Mouse (Mus musculus): ENCODE measurements at regions not wholly inside any gene's neighbourhood (a gene's known extent, or its start where the extent isn't known, plus 50 kb on each side); places are given as distances from the start of the nearest gene placed in this dataset.

DNA sequence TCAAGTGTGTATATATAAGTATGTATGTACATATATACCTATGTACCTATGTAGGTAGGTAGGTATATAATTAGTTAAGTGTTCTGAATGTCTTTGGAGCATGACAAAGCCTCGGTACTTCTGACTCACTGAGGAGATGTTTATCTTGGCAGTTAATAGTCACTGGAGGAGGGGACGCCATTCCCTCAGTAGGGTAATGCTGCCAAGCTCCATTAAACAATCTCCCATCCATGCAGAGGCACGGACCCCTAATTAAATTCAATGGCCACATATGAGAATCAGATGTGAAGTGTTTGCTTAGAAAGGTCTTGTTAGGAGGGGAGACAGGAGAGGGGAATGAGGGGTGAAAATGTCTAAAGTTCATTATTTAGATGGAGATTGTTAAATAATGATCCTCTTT lies 99.3 kb downstream of the Fasl start:
- DNase-seq (ENCODE audit: low spot score), result peak; percentile 88
- no peaks in the 10 kb centered on the region for H3K36me3 ChIP-seq (ENCODE audit: insufficient read depth, low read length)
- TF ChIP-seq CTCF (IDR thresholded peaks at IDR 0.05; ENCODE audit: low read depth), result no peak
- no peak overlapping the region for H3K27ac ChIP-seq
- no peaks in the 10 kb centered on the region for H3K4me1 ChIP-seq (replicated peaks; ENCODE audit: insufficient read depth, low read length)
- H3K9ac ChIP-seq (ENCODE audit: low read depth, low read length), result no peak overlapping the region
- H3K27me3 ChIP-seq (ENCODE audit: insufficient read depth, low read length), result no peaks in the 10 kb centered on the region
- H3K9me3 ChIP-seq (replicated peaks; ENCODE audit: low read length), result no peaks in the 10 kb centered on the region
- H3K4me3 ChIP-seq (replicated peaks; ENCODE audit: low read depth, low read length), result no peak overlapping the region
- no peak overlapping the region for H3K4me2 ChIP-seq (ENCODE audit: low read length)
- 4% methylated on average over 3 of the region's 3 CpGs for WGBS
- peak; percentile 78 for ATAC-seq (replicated peaks; ENCODE audit: low FRiP score, low read depth)

DNA sequence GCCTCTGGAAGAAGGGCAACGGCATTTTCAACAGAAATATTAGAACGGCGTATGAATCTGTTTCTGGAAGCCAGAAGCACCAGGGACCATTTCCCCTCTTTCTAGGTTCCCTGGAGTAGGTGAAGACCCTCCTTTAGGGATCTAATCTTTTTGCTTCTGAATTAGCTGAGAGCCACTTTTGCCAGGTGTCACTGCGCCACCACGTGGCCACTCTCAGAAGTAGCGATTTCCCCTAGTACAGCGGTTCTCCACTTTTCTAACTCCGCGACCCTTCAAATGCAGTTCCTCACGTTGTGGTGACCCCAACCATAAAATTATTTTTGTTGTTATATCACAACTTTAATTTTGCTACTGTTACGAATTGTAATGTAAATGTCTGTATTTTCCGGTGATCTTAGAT lies 100.7 kb downstream of the Fasl start:
- peak; percentile 91 for TF ChIP-seq CTCF (IDR thresholded peaks at IDR 0.05; ENCODE audit: low read depth)
- Histone ChIP-seq H3K36me3 (ENCODE audit: insufficient read depth, low read length) (no peaks in the 10 kb centered on the region), H3K4me3 (replicated peaks; ENCODE audit: low read depth, low read length) (no peak overlapping the region), H3K4me1 (replicated peaks; ENCODE audit: insufficient read depth, low read length) (no peaks in the 10 kb centered on the region), H3K9me3 (replicated peaks; ENCODE audit: low read length) (no peaks in the 10 kb centered on the region), H3K27ac (no peak overlapping the region), H3K9ac (ENCODE audit: low read depth, low read length) (no peak overlapping the region), H3K4me2 (ENCODE audit: low read length) (peak overlapping the region; percentile 23; the same call in 1 of the 2 replicates), H3K27me3 (ENCODE audit: insufficient read depth, low read length) (no peaks in the 10 kb centered on the region)
- ATAC-seq (replicated peaks; ENCODE audit: low FRiP score, low read depth) (no peak), DNase-seq (ENCODE audit: low spot score) (peak; percentile 79)
- WGBS, result 19% methylated on average over 12 of the region's 12 CpGs

DNA sequence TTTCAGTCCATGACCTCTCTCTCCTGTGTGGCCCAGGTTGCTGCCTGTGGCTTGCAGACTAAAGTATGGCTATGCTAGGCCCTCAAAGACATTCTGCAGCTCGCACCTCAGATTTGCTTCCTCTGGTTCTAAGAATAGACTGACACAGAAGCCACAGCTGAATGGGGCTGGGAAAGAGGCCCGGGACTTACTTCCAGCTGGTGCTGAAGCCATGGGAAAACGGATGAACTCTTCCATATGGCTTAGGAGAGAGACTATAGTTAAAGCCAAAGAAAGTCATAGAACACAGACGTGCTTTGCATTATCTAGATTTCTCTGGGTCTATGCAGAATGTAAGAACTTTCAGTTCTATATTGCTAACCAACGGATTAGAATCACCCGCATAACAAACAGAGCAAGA lies 107.7 kb downstream of the Fasl start:
- Histone ChIP-seq H3K27me3 (ENCODE audit: insufficient read depth, low read length) (no peaks in the 10 kb centered on the region), H3K4me2 (ENCODE audit: low read length) (no peak overlapping the region), H3K4me1 (replicated peaks; ENCODE audit: insufficient read depth, low read length) (no peaks in the 10 kb centered on the region), H3K27ac (no peak overlapping the region), H3K9ac (ENCODE audit: low read depth, low read length) (no peak overlapping the region), H3K4me3 (replicated peaks; ENCODE audit: low read depth, low read length) (no peak overlapping the region), H3K36me3 (ENCODE audit: insufficient read depth, low read length) (no peaks in the 10 kb centered on the region), H3K9me3 (replicated peaks; ENCODE audit: low read length) (no peaks in the 10 kb centered on the region)
- no peak for TF ChIP-seq CTCF (IDR thresholded peaks at IDR 0.05; ENCODE audit: low read depth)
- DNase-seq (ENCODE audit: low spot score) (peak; percentile 52), ATAC-seq (replicated peaks; ENCODE audit: low FRiP score, low read depth) (no peak)
- 78% methylated on average over 6 of the region's 6 CpGs for WGBS

DNA sequence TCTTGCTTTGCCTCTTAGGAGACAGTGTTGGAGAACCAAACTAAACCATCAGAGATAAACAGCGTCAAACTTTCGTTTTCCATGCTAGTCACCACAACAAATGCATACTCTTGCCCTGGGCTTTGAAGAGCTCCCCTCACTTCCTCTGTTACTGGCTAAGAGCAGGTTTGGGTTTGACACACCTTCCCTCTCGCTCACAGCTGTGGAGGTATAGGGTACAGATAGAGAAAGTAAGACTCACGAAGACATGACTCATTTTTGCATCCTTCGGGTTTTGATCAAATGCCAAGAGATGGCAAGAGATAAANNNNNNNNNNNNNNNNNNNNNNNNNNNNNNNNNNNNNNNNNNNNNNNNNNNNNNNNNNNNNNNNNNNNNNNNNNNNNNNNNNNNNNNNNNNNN lies 117.4 kb downstream of the Fasl start:
- TF ChIP-seq CTCF (IDR thresholded peaks at IDR 0.05; ENCODE audit: low read depth), result no peak
- Histone ChIP-seq H3K36me3 (ENCODE audit: insufficient read depth, low read length) (no peaks in the 10 kb centered on the region), H3K4me3 (replicated peaks; ENCODE audit: low read depth, low read length) (no peak overlapping the region), H3K9ac (ENCODE audit: low read depth, low read length) (no peak overlapping the region), H3K27ac (no peak overlapping the region), H3K27me3 (ENCODE audit: insufficient read depth, low read length) (no peaks in the 10 kb centered on the region), H3K4me1 (replicated peaks; ENCODE audit: insufficient read depth, low read length) (no peaks in the 10 kb centered on the region), H3K9me3 (replicated peaks; ENCODE audit: low read length) (no peaks in the 10 kb centered on the region), H3K4me2 (ENCODE audit: low read length) (no peak overlapping the region)
- no peak for DNase-seq (ENCODE audit: low spot score)
- no peak for ATAC-seq (replicated peaks; ENCODE audit: low FRiP score, low read depth)
- 84% methylated on average over 5 of the region's 5 CpGs for WGBS

DNA sequence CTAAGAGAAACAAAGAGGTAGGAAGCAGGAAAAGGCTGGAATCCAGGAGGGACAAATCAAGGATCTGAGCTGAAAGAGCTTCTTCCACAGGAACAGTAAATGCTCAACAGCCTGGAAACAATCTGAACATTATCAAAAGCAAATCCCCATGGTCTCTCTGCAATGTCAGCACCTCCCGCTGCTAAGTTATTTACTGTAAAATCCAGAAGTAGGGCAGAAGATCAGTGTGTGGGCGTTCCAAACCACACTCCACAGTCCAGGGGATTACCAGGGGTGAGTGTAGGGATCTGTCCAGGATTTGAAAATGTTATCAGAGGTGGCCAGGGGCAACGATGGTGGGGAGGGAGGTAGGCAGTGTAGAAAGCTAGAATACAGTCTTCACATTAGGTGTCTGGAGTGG lies 124.0 kb downstream of the Fasl start:
- Histone ChIP-seq H3K27ac (no peak overlapping the region), H3K9me3 (replicated peaks; ENCODE audit: low read length) (no peaks in the 10 kb centered on the region), H3K9ac (ENCODE audit: low read depth, low read length) (no peak overlapping the region), H3K36me3 (ENCODE audit: insufficient read depth, low read length) (no peaks in the 10 kb centered on the region), H3K4me1 (replicated peaks; ENCODE audit: insufficient read depth, low read length) (no peaks in the 10 kb centered on the region), H3K4me3 (replicated peaks; ENCODE audit: low read depth, low read length) (no peak overlapping the region), H3K27me3 (ENCODE audit: insufficient read depth, low read length) (no peaks in the 10 kb centered on the region), H3K4me2 (ENCODE audit: low read length) (no peak overlapping the region)
- no peak for TF ChIP-seq CTCF (IDR thresholded peaks at IDR 0.05; ENCODE audit: low read depth)
- peak; percentile 17 for DNase-seq (ENCODE audit: low spot score)
- 46% methylated on average over 3 of the region's 3 CpGs for WGBS
- ATAC-seq (replicated peaks; ENCODE audit: low FRiP score, low read depth), result no peak

DNA sequence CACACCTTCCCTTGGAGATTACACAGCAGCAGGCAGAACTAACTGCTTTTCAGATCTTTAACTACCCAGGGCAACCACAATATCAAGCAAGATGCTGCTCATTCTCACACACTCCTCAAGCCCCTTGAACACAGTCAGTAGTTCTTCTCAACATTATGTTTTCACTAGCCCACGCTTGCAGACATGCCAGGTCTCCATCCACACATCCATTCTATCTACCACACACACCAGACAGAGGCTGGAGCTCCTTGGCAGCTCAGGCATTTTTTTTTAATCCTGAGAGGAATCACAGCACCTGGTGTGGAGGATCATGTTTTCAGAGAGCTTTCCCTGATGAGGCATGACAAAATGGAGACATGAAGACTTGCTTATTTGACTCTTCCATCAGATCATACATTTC lies 124.9 kb downstream of the Fasl start:
- Histone ChIP-seq H3K9ac (ENCODE audit: low read depth, low read length) (no peak overlapping the region), H3K27me3 (ENCODE audit: insufficient read depth, low read length) (no peaks in the 10 kb centered on the region), H3K27ac (no peak overlapping the region), H3K4me3 (replicated peaks; ENCODE audit: low read depth, low read length) (no peak overlapping the region), H3K36me3 (ENCODE audit: insufficient read depth, low read length) (no peaks in the 10 kb centered on the region), H3K9me3 (replicated peaks; ENCODE audit: low read length) (no peaks in the 10 kb centered on the region), H3K4me1 (replicated peaks; ENCODE audit: insufficient read depth, low read length) (no peaks in the 10 kb centered on the region), H3K4me2 (ENCODE audit: low read length) (no peak overlapping the region)
- ATAC-seq (replicated peaks; ENCODE audit: low FRiP score, low read depth), result no peak
- 86% methylated on average over 1 of the region's 1 CpGs for WGBS
- TF ChIP-seq CTCF (IDR thresholded peaks at IDR 0.05; ENCODE audit: low read depth), result no peak
- DNase-seq (ENCODE audit: low spot score), result no peak

DNA sequence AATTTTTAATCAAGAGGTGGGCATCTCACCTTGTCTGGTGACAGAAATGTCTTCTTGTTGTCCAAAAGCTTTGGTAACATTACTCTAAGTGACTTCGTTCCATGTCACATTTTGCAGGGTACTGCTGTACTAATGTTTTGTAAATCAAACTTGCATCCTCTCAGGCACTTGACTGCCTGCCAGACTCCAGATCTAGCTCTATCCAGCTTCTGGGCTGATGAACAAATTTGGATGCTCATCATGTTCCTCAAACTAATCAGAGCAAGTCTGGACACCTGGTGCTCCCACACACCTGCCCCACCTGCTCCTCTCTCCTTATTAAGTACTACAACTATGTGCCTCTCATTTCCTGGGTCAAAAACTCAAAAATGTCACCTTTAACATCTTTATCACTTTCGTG lies 126.1 kb downstream of the Fasl start:
- Histone ChIP-seq H3K27me3 (ENCODE audit: insufficient read depth, low read length) (no peaks in the 10 kb centered on the region), H3K4me3 (replicated peaks; ENCODE audit: low read depth, low read length) (no peak overlapping the region), H3K4me1 (replicated peaks; ENCODE audit: insufficient read depth, low read length) (no peaks in the 10 kb centered on the region), H3K4me2 (ENCODE audit: low read length) (no peak overlapping the region), H3K9me3 (replicated peaks; ENCODE audit: low read length) (no peaks in the 10 kb centered on the region), H3K27ac (no peak overlapping the region), H3K36me3 (ENCODE audit: insufficient read depth, low read length) (no peaks in the 10 kb centered on the region), H3K9ac (ENCODE audit: low read depth, low read length) (no peak overlapping the region)
- WGBS, result 79% methylated on average over 2 of the region's 2 CpGs
- ATAC-seq (replicated peaks; ENCODE audit: low FRiP score, low read depth) (no peak), DNase-seq (ENCODE audit: low spot score) (no peak)
- TF ChIP-seq CTCF (IDR thresholded peaks at IDR 0.05; ENCODE audit: low read depth), result no peak

Data from kidney, postnatal 0 days (tissue).